Mouse (Mus musculus): ENCODE measurements around the gene Usp10. TPM values are rescaled to one million over a fixed set of nuclear protein-coding genes. Genes with fewer than 3 reads are reported as not detected.

Gene Usp10
- 35.3 and 44.2 TPM in 2 replicates for total RNA-seq (2017)

GRCm38 (mm10) chr8:119909944-119910546 lies at the start of gene Usp10:
Gene Usp10, plus strand, starts transcription at chr8:119910360.
- ATAC-seq (ENCODE audit: extremely low read depth, insufficient number of reproducible peaks, low FRiP score, poor library complexity, severe bottlenecking), result no peak

GRCm38 (mm10) chr8:119861706-119862389 lies 48.3 kb upstream of the Usp10 start, which contains the start of gene Klhl36:
Gene Klhl36, plus strand, starts transcription at chr8:119862266.
- peak; percentile 96 for ATAC-seq (ENCODE audit: extremely low read depth, insufficient number of reproducible peaks, low FRiP score, poor library complexity, severe bottlenecking)

- ATAC-seq (ENCODE audit: extremely low read depth, insufficient number of reproducible peaks, low FRiP score, poor library complexity, severe bottlenecking), result no peak
Observed at GRCm38 (mm10) chr8:119862390-119862734, 47.8 kb upstream of the Usp10 start.

GRCm38 (mm10) chr8:119862749-119863148 lies 47.4 kb upstream of the Usp10 start:
- ATAC-seq (ENCODE audit: extremely low read depth, insufficient number of reproducible peaks, low FRiP score, poor library complexity, severe bottlenecking), result no peak

- no peak for ATAC-seq (ENCODE audit: extremely low read depth, insufficient number of reproducible peaks, low FRiP score, poor library complexity, severe bottlenecking)
Observed at GRCm38 (mm10) chr8:119869616-119870015, 40.5 kb upstream of the Usp10 start.

GRCm38 (mm10) chr8:119873181-119873580 lies 37.0 kb upstream of the Usp10 start:
- ATAC-seq (ENCODE audit: extremely low read depth, insufficient number of reproducible peaks, low FRiP score, poor library complexity, severe bottlenecking), result no peak

- no peak for ATAC-seq (ENCODE audit: extremely low read depth, insufficient number of reproducible peaks, low FRiP score, poor library complexity, severe bottlenecking)
Observed at GRCm38 (mm10) chr8:119881301-119881700, 28.9 kb upstream of the Usp10 start.

- ATAC-seq (ENCODE audit: extremely low read depth, insufficient number of reproducible peaks, low FRiP score, poor library complexity, severe bottlenecking), result no peak
Observed at GRCm38 (mm10) chr8:119881917-119882316, 28.2 kb upstream of the Usp10 start.

GRCm38 (mm10) chr8:119883281-119883680 lies 26.9 kb upstream of the Usp10 start:
- ATAC-seq (ENCODE audit: extremely low read depth, insufficient number of reproducible peaks, low FRiP score, poor library complexity, severe bottlenecking), result no peak

- ATAC-seq (ENCODE audit: extremely low read depth, insufficient number of reproducible peaks, low FRiP score, poor library complexity, severe bottlenecking), result no peak
Observed at GRCm38 (mm10) chr8:119885612-119886011, 24.5 kb upstream of the Usp10 start.

- ATAC-seq (ENCODE audit: extremely low read depth, insufficient number of reproducible peaks, low FRiP score, poor library complexity, severe bottlenecking), result 0 out of 2 replicates have a peak, but pooled peaks have one; percentile 36
Observed at GRCm38 (mm10) chr8:119887130-119887529, 23.0 kb upstream of the Usp10 start.

GRCm38 (mm10) chr8:119888012-119888411 lies 22.1 kb upstream of the Usp10 start:
- no peak for ATAC-seq (ENCODE audit: extremely low read depth, insufficient number of reproducible peaks, low FRiP score, poor library complexity, severe bottlenecking)

GRCm38 (mm10) chr8:119897069-119897468 lies 13.1 kb upstream of the Usp10 start:
- no peak for ATAC-seq (ENCODE audit: extremely low read depth, insufficient number of reproducible peaks, low FRiP score, poor library complexity, severe bottlenecking)

GRCm38 (mm10) chr8:119897933-119898332 lies 12.2 kb upstream of the Usp10 start:
- no peak for ATAC-seq (ENCODE audit: extremely low read depth, insufficient number of reproducible peaks, low FRiP score, poor library complexity, severe bottlenecking)

GRCm38 (mm10) chr8:119901349-119901748 lies 8.8 kb upstream of the Usp10 start:
- ATAC-seq (ENCODE audit: extremely low read depth, insufficient number of reproducible peaks, low FRiP score, poor library complexity, severe bottlenecking), result no peak

- ATAC-seq (ENCODE audit: extremely low read depth, insufficient number of reproducible peaks, low FRiP score, poor library complexity, severe bottlenecking), result no peak
Observed at GRCm38 (mm10) chr8:119901952-119902351, 8.2 kb upstream of the Usp10 start.

GRCm38 (mm10) chr8:119904323-119904911 lies 5.7 kb upstream of the Usp10 start:
- no peak for ATAC-seq (ENCODE audit: extremely low read depth, insufficient number of reproducible peaks, low FRiP score, poor library complexity, severe bottlenecking)

GRCm38 (mm10) chr8:119910547-119911257 lies 542 bp downstream of the Usp10 start, which contains the start of gene Gm20388:
Gene Gm20388, plus strand, starts transcription at chr8:119910841.
- ATAC-seq (ENCODE audit: extremely low read depth, insufficient number of reproducible peaks, low FRiP score, poor library complexity, severe bottlenecking), result peak; percentile 77

GRCm38 (mm10) chr8:119911258-119911962 lies 1.2 kb downstream of the Usp10 start:
- ATAC-seq (ENCODE audit: extremely low read depth, insufficient number of reproducible peaks, low FRiP score, poor library complexity, severe bottlenecking), result no peak

Measured in neutrophil, adult 5-6 weeks (primary cell).